ENCODE assay signal across 8 mouse cellular contexts in genomic region chr7:16843441-16844171, GRCm38 (mm10). TPM values are rescaled to one million over a fixed set of nuclear protein-coding genes. Genes with fewer than 3 reads are reported as not detected.
DNase-seq lines count a peak whose midpoint lies in the region; ATAC-seq and TF ChIP-seq lines count a peak whose summit lies in the region.

No protein-coding gene starts in this region.

- in situ Hi-C loops in CH12.LX (cut with MboI; ENCODE audit: low pct_ligation_motif_present, low pct_unique_long_range_greater_than_20kb, low sequenced_read_pairs) = no loop called here

- ATAC-seq in heart, embryonic 11.5 days (replicated peaks; ENCODE audit: insufficient number of reproducible peaks, low FRiP score, low TSS enrichment) = no peak
- 0 out of 2 replicates have a peak, but pooled peaks have one; percentile 5 for ATAC-seq in kidney, embryonic 15.5 days (replicated peaks; ENCODE audit: low FRiP score)

- H3K27me3 ChIP-seq in CH12.LX (replicated peaks) = no peaks in the 10 kb centered on the region
- no peaks in the 10 kb centered on the region for H3K27me3 ChIP-seq in heart, embryonic 11.5 days (ENCODE audit: control insufficient read depth, insufficient read depth, low read length)
- no peaks in the 10 kb centered on the region for H3K27me3 ChIP-seq in kidney, embryonic 15.5 days

- H3K4me3 ChIP-seq in CH12.LX (replicated peaks in 1 of 3; ENCODE audit: low read depth in 2 of 3, low read length in 2 of 3, poor library complexity in 1 of 3) = peak overlapping the region; percentile 82 to 97 (median 86)
- H3K4me3 ChIP-seq in bone marrow, adult 2 months (replicated peaks; ENCODE audit: control insufficient read depth, low read depth, low read length) = peak overlapping the region; percentile 83
- peak overlapping the region; percentile 63 for H3K4me3 ChIP-seq in heart, embryonic 11.5 days (ENCODE audit: low read depth, low read length)
- peak overlapping the region; percentile 70 for H3K4me3 ChIP-seq in kidney, embryonic 15.5 days (replicated peaks)

- no peak for TF ChIP-seq RAD21 in CH12.LX (IDR thresholded peaks at IDR 0.05; ENCODE audit: low read depth, low read length)

- peaks cover 33 to 53% of the 10 kb centered on the region in 2 experiments for H3K36me3 ChIP-seq in CH12.LX (replicated peaks in 1 of 2; ENCODE audit: control insufficient read depth in 1 of 2, insufficient read depth in 1 of 2, low read length in 1 of 2)
- H3K36me3 ChIP-seq in heart, embryonic 11.5 days (ENCODE audit: control insufficient read depth, insufficient read depth, low read length) = peaks cover 21% of the 10 kb centered on the region
- H3K36me3 ChIP-seq in kidney, embryonic 15.5 days = peaks cover 41% of the 10 kb centered on the region

- TF ChIP-seq EP300 in CH12.LX (IDR thresholded peaks at IDR 0.05; ENCODE audit: low read length) = no peak

- peak overlapping the region; percentile 93 for H3K9ac ChIP-seq in CH12.LX (ENCODE audit: insufficient read depth, low read depth)
- peak overlapping the region; percentile 78 for H3K9ac ChIP-seq in heart, embryonic 11.5 days (ENCODE audit: low read depth, low read length)
- peak overlapping the region; percentile 69 for H3K9ac ChIP-seq in kidney, embryonic 15.5 days

- no peak for DNase-seq in CH12.LX (ENCODE audit: extremely low read depth)
- DNase-seq in lung, postnatal 14 days = peak; percentile 41
- peak; percentile 64 to 65 for DNase-seq in spleen, postnatal 10 days (ENCODE audit: low spot score in 2 of 2)
- DNase-seq in right cerebral cortex, postnatal 4 days = no peak
- no peak for DNase-seq in ovary, postnatal 36 days (ENCODE audit: low spot score)

- H3K27ac ChIP-seq in CH12.LX (ENCODE audit: insufficient read depth, low read depth) = peak overlapping the region; percentile 91
- peak overlapping the region; percentile 89 for H3K27ac ChIP-seq in bone marrow, adult 2 months (ENCODE audit: control insufficient read depth, insufficient read depth, low read depth, low read length, poor library complexity)
- H3K27ac ChIP-seq in heart, embryonic 11.5 days (ENCODE audit: low read depth, low read length) = peak overlapping the region; percentile 78
- peak overlapping the region; percentile 89 for H3K27ac ChIP-seq in kidney, embryonic 15.5 days

- H3K4me1 ChIP-seq in CH12.LX (ENCODE audit: control insufficient read depth in 1 of 2, insufficient read depth in 2 of 2) = peaks cover 24 to 54% of the 10 kb centered on the region in 2 experiments
- peaks cover 11% of the 10 kb centered on the region for H3K4me1 ChIP-seq in bone marrow, adult 2 months (ENCODE audit: control insufficient read depth, insufficient read depth, low read length)
- peaks cover 13% of the 10 kb centered on the region for H3K4me1 ChIP-seq in heart, embryonic 11.5 days (ENCODE audit: control insufficient read depth, insufficient read depth, low read length)
- H3K4me1 ChIP-seq in kidney, embryonic 15.5 days = peaks cover 49% of the 10 kb centered on the region

- no peaks in the 10 kb centered on the region for H3K9me3 ChIP-seq in CH12.LX (replicated peaks; ENCODE audit: low read length)
- no peaks in the 10 kb centered on the region for H3K9me3 ChIP-seq in heart, embryonic 11.5 days (replicated peaks; ENCODE audit: control insufficient read depth, low read length)
- no peaks in the 10 kb centered on the region for H3K9me3 ChIP-seq in kidney, embryonic 15.5 days (replicated peaks)

- peak overlapping the region; percentile 88 for H3K4me2 ChIP-seq in CH12.LX (ENCODE audit: insufficient read depth, low read depth, poor library complexity, severe bottlenecking)
- peak overlapping the region; percentile 93 for H3K4me2 ChIP-seq in heart, embryonic 11.5 days
- peak overlapping the region; percentile 97 for H3K4me2 ChIP-seq in kidney, embryonic 15.5 days

- under 1% methylated on average over 33 of the region's 33 CpGs for WGBS in bone marrow, adult 2 months
- WGBS in heart, embryonic 11.5 days (ENCODE audit: insufficient replicate concordance) = 2% methylated on average over 33 of the region's 33 CpGs
- 1% methylated on average over 33 of the region's 33 CpGs for WGBS in kidney, embryonic 15.5 days

- peaks cover 24% of the 10 kb centered on the region for H3K79me2 ChIP-seq in CH12.LX (replicated peaks; ENCODE audit: control insufficient read depth, extremely low read depth, insufficient read depth, poor library complexity, severe bottlenecking)

- dilution Hi-C loops in CH12.LX (cut with MboI; ENCODE audit: extremely low pct_ligation_motif_present, extremely low pct_unique_long_range_greater_than_20kb, low sequenced_read_pairs) = no loop called here

- TF ChIP-seq CTCF in CH12.LX (conservative IDR thresholded peaks at IDR 0.05 in 1 of 2, IDR thresholded peaks at IDR 0.05 in 1 of 2; ENCODE audit: low read depth in 2 of 2, low read length in 2 of 2) = no peak
- no peak for TF ChIP-seq CTCF in bone marrow, adult 2 months (IDR thresholded peaks at IDR 0.05; ENCODE audit: control insufficient read depth, insufficient read depth, low read length)

- TF ChIP-seq POLR2A in CH12.LX (IDR thresholded peaks at IDR 0.05; ENCODE audit: low read depth, low read length) = peak; percentile 15; the same call in 1 of the 2 replicates
- TF ChIP-seq POLR2A in bone marrow, adult 2 months (IDR thresholded peaks at IDR 0.05; ENCODE audit: borderline replicate concordance, control insufficient read depth, low read depth, low read length) = 0 out of 2 replicates have a peak, but pooled peaks have one; percentile 32

TF ChIP-seq in CH12.LX, 34 proteins besides CTCF, POLR2A, EP300 and RAD21:
- TF ChIP-seq ELF1 (IDR thresholded peaks at IDR 0.05; ENCODE audit: low read depth, low read length) (no peak), TCF12 (IDR thresholded peaks at IDR 0.05; ENCODE audit: low read depth, low read length) (0 out of 2 replicates have a peak, but pooled peaks have one; percentile 30), TBP (conservative IDR thresholded peaks at IDR 0.05; ENCODE audit: low read depth, low read length) (no peak), SIN3A (IDR thresholded peaks at IDR 0.05; ENCODE audit: low read length) (peak; percentile 29; the same call in 1 of the 2 replicates)

RNA-seq across cellular contexts. Expression of gene Prkd2, which starts 0.9 kb away (rescaled TPM):
- total RNA-seq in CH12.LX (2012; rRNA removed) (18.0 and 18.7 TPM in 2 replicates), CH12.LX (2014; rRNA removed) (8.6 and 9.8 TPM in 2 replicates)
- polyA plus RNA-seq in CH12.LX (2012; ENCODE audit: insufficient read length, low read depth) = 32.2 and 39.0 TPM in 2 replicates
- 22.7 and 34.2 TPM in 2 replicates for polyA plus RNA-seq in bone marrow, adult 2 months (2011; ENCODE audit: insufficient read depth, insufficient read length, low replicate concordance, missing spikeins)
- 10.8 and 11.6 TPM in 2 replicates for polyA plus RNA-seq in heart, embryonic 11.5 days (2014; fragmentation: Nextera tagmentation; extraction: Ambion mirVana)
- polyA plus RNA-seq in kidney, embryonic 15.5 days (2015; fragmentation: Nextera tagmentation; extraction: Ambion mirVana) = 14.6 and 17.7 TPM in 2 replicates

RNA-seq across cellular contexts. Expression of gene Fkrp, which starts 27.1 kb away (rescaled TPM):
- total RNA-seq in CH12.LX (2012; rRNA removed) (19.6 and 20.3 TPM in 2 replicates), CH12.LX (2014; rRNA removed) (13.0 and 16.5 TPM in 2 replicates)
- polyA plus RNA-seq in CH12.LX (2012; ENCODE audit: insufficient read length, low read depth) = 19.6 and 23.4 TPM in 2 replicates
- 4.7 and 7.2 TPM in 2 replicates for polyA plus RNA-seq in bone marrow, adult 2 months (2011; ENCODE audit: insufficient read depth, insufficient read length, low replicate concordance, missing spikeins)
- polyA plus RNA-seq in heart, embryonic 11.5 days (2014; fragmentation: Nextera tagmentation; extraction: Ambion mirVana) = 25.6 and 27.7 TPM in 2 replicates
- 32.0 and 34.1 TPM in 2 replicates for polyA plus RNA-seq in kidney, embryonic 15.5 days (2015; fragmentation: Nextera tagmentation; extraction: Ambion mirVana)

RNA-seq across cellular contexts. Expression of gene Strn4, which starts 27.9 kb away (rescaled TPM):
- total RNA-seq in CH12.LX (2012; rRNA removed) (57.4 and 63.5 TPM in 2 replicates), CH12.LX (2014; rRNA removed) (41.7 and 46.0 TPM in 2 replicates)
- 69.7 and 74.5 TPM in 2 replicates for polyA plus RNA-seq in CH12.LX (2012; ENCODE audit: insufficient read length, low read depth)
- 41.2 and 92.7 TPM in 2 replicates for polyA plus RNA-seq in bone marrow, adult 2 months (2011; ENCODE audit: insufficient read depth, insufficient read length, low replicate concordance, missing spikeins)
- polyA plus RNA-seq in heart, embryonic 11.5 days (2014; fragmentation: Nextera tagmentation; extraction: Ambion mirVana) = 81.4 and 86.8 TPM in 2 replicates
- polyA plus RNA-seq in kidney, embryonic 15.5 days (2015; fragmentation: Nextera tagmentation; extraction: Ambion mirVana) = 91.5 and 99.8 TPM in 2 replicates

RNA-seq across cellular contexts. Expression of gene Dact3, which starts 31.5 kb away (rescaled TPM):
- 2.9 and 3.5 TPM in 2 replicates for total RNA-seq in CH12.LX (2012; rRNA removed)
- total RNA-seq in CH12.LX (2014; rRNA removed) = 4.0 and 5.1 TPM in 2 replicates
- polyA plus RNA-seq in CH12.LX (2012; ENCODE audit: insufficient read length, low read depth) = 9.2 and 12.0 TPM in 2 replicates
- 0.54 and 1.7 TPM in 2 replicates for polyA plus RNA-seq in bone marrow, adult 2 months (2011; ENCODE audit: insufficient read depth, insufficient read length, low replicate concordance, missing spikeins)
- polyA plus RNA-seq in heart, embryonic 11.5 days (2014; fragmentation: Nextera tagmentation; extraction: Ambion mirVana) = 9.5 and 10.6 TPM in 2 replicates
- 2.6 TPM in 2 replicates for polyA plus RNA-seq in kidney, embryonic 15.5 days (2015; fragmentation: Nextera tagmentation; extraction: Ambion mirVana)

RNA-seq across cellular contexts. Expression of gene Gng8, which starts 48.0 kb away (rescaled TPM):
- total RNA-seq in CH12.LX (2012; rRNA removed) (0.25 TPM in 1 of 2 replicates, not detected in the other), CH12.LX (2014; rRNA removed) (not detected in 2 replicates)
- polyA plus RNA-seq in CH12.LX (2012; ENCODE audit: insufficient read length, low read depth) = 2.4 and 2.5 TPM in 2 replicates
- not detected in 2 replicates for polyA plus RNA-seq in bone marrow, adult 2 months (2011; ENCODE audit: insufficient read depth, insufficient read length, low replicate concordance, missing spikeins)
- polyA plus RNA-seq in heart, embryonic 11.5 days (2014; fragmentation: Nextera tagmentation; extraction: Ambion mirVana) = 3.5 and 4.2 TPM in 2 replicates
- 6.8 and 7.8 TPM in 2 replicates for polyA plus RNA-seq in kidney, embryonic 15.5 days (2015; fragmentation: Nextera tagmentation; extraction: Ambion mirVana)

Comparison
In these comparisons a context has a peak if more than half of its experiments do, and no peak if none do; other contexts are left out.
1. DNase-seq: peak in lung, postnatal 14 days (single experiment) and spleen, postnatal 10 days (2 of 2); none in CH12.LX (single experiment), right cerebral cortex, postnatal 4 days (single experiment) and ovary, postnatal 36 days (single experiment).
2. Peak in every context shown above with its lines, with median percentiles within 50 percentile points of each other: H3K27ac ChIP-seq, H3K4me2 ChIP-seq, H3K4me3 ChIP-seq and H3K9ac ChIP-seq.